Mouse (Mus musculus): ENCODE measurements around the gene Cux2. TPM values are rescaled to one million over a fixed set of nuclear protein-coding genes. Genes with fewer than 3 reads are reported as not detected.

The Cux2 gene
- polyA plus RNA-seq, 1 experiment from 2014 or later = 7.1 TPM

DNA sequence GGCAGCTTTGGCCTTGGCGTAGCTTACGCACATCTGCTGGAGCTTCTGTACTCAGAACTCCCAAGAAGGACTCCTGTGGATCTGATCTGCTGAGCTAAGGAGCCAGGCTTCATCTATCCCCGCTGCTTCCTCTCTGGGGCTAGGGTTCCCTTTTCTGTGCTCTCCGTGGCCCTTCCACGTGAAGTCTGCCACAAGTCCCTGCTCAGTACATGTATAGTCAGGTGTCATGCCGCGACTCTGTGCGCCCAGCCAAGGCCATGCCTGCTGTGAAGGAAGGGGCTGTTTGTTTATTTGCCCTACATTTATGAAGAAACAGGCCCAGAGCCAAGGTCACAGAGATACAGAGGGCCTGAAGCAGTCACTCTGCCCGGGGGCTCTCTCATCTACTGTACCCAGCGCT, 207.9 kb downstream of the Cux2 start:
- Histone ChIP-seq H3K4me3 (ENCODE audit: low read depth, low read length) (no peak overlapping the region; the same call in 1 of the 2 replicates), H3K36me3 (ENCODE audit: control insufficient read depth, insufficient read depth, low read length) (no peaks in the 10 kb centered on the region; the same call in 1 of the 2 replicates), H3K27ac (ENCODE audit: low read depth, low read length) (no peak overlapping the region), H3K27me3 (ENCODE audit: control insufficient read depth, insufficient read depth, low read length) (peaks cover 16% of the 10 kb centered on the region), H3K4me1 (ENCODE audit: control insufficient read depth, insufficient read depth, low read length) (peaks cover 27% of the 10 kb centered on the region), H3K9ac (ENCODE audit: low read depth, low read length) (no peak overlapping the region), H3K9me3 (replicated peaks; ENCODE audit: control insufficient read depth, low read length) (no peaks in the 10 kb centered on the region), H3K4me2 (peak overlapping the region; percentile 83; the same call in 1 of the 2 replicates)
- 43% methylated on average over 10 of the region's 10 CpGs for WGBS (ENCODE audit: insufficient replicate concordance)
- no peak for ATAC-seq (replicated peaks; ENCODE audit: insufficient number of reproducible peaks, low FRiP score, low TSS enrichment)

DNA sequence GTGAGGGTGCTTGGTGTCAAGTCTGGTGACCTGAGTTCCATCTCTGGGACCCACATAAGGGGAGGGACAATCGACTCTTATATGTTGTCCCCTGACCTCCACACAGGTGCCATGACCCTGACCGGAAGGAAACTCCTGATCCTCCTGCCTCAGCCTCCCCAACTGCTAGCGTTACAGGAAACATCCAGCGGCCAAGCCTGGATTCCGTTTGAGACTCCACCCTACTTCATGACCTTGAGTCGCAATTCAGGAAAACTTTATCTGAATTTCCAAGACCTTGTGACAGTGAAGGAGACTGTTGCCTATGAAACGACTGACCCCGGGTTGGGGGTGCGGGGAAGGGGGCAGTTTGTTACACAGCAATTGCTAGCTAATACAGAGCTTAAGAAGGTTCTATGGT, 208.4 kb downstream of the Cux2 start:
- no peak for ATAC-seq (replicated peaks; ENCODE audit: insufficient number of reproducible peaks, low FRiP score, low TSS enrichment)
- no peak overlapping the region for H3K4me3 ChIP-seq (ENCODE audit: low read depth, low read length)
- H3K27me3 ChIP-seq (ENCODE audit: control insufficient read depth, insufficient read depth, low read length) = peaks cover 16% of the 10 kb centered on the region
- no peaks in the 10 kb centered on the region; the same call in 1 of the 2 replicates for H3K36me3 ChIP-seq (ENCODE audit: control insufficient read depth, insufficient read depth, low read length)
- WGBS (ENCODE audit: insufficient replicate concordance) = 91% methylated on average over 9 of the region's 9 CpGs
- peaks cover 27% of the 10 kb centered on the region for H3K4me1 ChIP-seq (ENCODE audit: control insufficient read depth, insufficient read depth, low read length)
- no peaks in the 10 kb centered on the region for H3K9me3 ChIP-seq (replicated peaks; ENCODE audit: control insufficient read depth, low read length)
- no peak overlapping the region for H3K9ac ChIP-seq (ENCODE audit: low read depth, low read length)
- H3K4me2 ChIP-seq = no peak overlapping the region
- H3K27ac ChIP-seq (ENCODE audit: low read depth, low read length) = no peak overlapping the region

DNA sequence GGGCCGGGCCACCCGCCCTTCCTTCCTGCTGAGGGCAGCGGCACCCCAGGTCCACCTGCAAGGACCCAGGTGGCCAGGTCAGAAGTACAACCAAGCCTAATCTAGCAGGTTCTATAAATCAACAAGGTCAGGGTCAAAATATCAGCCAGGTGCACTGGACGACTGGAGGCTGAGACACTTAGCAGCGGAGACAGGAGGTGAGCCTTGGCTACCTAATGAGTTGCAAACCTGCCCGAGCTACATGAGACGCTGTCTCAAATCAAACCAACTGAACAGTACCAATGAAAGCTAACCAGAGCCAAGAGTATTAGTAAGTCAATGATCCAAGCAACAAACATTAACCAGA, 210.8 kb downstream of the Cux2 start:
- no peaks in the 10 kb centered on the region for H3K9me3 ChIP-seq (replicated peaks; ENCODE audit: control insufficient read depth, low read length)
- H3K36me3 ChIP-seq (ENCODE audit: control insufficient read depth, insufficient read depth, low read length) = no peaks in the 10 kb centered on the region; the same call in 1 of the 2 replicates
- peak overlapping the region; percentile 59; the same call in 1 of the 2 replicates for H3K9ac ChIP-seq (ENCODE audit: low read depth, low read length)
- H3K4me3 ChIP-seq (ENCODE audit: low read depth, low read length) = peak overlapping the region; percentile 75
- 20% methylated on average over 7 of the region's 7 CpGs for WGBS (ENCODE audit: insufficient replicate concordance)
- ATAC-seq (replicated peaks; ENCODE audit: insufficient number of reproducible peaks, low FRiP score, low TSS enrichment) = no peak
- peaks cover 44% of the 10 kb centered on the region for H3K4me1 ChIP-seq (ENCODE audit: control insufficient read depth, insufficient read depth, low read length)
- H3K27ac ChIP-seq (ENCODE audit: low read depth, low read length) = peak overlapping the region; percentile 87; the same call in 1 of the 2 replicates
- peaks cover 11% of the 10 kb centered on the region for H3K27me3 ChIP-seq (ENCODE audit: control insufficient read depth, insufficient read depth, low read length)
- H3K4me2 ChIP-seq = peak overlapping the region; percentile 98

DNA sequence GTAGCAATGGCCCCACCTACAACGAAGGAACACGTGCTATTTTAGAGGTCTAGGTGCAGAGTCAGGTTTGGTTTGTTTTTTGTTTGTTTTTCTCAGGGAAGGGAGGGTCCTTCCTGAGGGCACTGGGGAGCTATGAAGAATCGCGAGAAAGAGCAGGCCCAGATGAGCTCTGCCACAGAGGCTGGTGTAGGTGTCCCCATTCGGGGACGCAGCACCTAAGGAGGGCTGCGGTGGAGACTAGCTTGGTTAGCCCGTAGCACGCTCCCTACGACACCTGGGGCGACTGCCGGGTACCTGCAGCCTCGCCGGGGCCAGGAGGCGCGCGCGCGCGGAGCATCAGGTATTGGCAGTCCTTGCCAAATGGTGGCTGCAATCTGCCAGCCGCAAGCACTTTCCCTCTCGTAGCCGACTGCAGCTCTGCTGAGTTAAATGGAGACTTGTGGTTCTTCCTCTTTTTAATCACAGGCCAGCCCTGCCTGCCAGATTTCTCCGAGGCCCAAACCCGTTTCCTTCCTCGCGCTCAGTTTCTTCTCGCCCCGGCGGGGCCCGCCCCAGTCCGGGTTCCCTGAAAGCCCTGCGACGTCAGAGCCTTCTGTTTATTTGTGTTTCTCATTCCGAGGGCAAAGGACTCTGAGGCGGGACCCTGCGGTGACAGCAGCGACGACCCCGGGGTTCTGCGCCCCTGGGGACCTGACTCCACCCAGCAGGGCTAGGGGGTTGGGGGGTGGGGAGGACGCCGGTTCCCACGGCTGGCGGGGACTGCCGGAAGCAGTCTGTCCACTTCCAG, 211.4 kb downstream of the Cux2 start:
- peak overlapping the region; percentile 59 for H3K9ac ChIP-seq (ENCODE audit: low read depth, low read length)

DNA sequence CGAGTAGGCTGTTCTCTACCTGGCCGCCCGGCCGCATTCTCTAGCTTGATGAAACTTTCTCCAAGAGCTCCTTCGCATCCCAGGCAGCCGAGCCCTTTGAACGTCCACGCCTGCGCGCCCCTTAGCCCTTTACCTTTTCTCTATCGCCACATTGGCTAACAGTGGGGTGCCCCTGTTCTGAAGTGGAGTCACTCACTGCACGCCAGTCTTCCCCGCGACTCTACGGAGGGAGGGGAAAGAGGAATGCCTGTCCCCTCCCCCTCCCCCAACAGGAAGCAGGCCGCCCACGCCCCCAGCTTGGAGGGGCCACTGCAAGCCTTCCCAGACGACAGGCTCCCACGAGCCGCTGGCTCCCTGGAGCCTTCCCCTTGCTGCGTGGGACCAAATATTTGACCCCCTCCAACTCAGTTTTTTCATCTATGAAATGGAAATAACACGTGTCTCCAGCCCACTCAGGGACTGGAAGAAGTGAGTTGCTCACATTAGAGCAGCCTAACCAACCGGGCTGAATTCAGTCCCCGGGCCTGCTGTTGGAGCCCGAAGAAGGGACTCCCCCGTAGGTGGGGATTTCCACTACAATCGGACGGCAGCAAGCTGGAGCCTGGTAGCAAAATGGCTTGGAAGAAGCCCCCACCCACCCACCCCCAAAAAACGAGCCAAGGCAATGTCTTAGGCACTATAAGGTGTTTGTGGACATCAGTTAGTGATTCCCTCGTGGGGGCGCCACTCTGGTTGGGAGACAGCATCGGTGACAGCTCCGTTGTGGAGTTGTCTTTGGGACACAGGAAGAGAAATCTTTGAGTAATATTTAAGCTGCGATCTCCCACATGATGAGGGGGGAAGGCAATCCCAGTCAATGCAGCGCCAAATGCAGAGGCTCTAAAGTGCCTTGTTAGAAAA, 212.2 kb downstream of the Cux2 start, which contains the start of gene Sh2b3:
TSS of gene Sh2b3 (minus strand) at position 206 of the 900 bp plus-strand sequence.
- Histone ChIP-seq H3K4me2 (peak within 1 kb of the TSS; percentile 98), H3K4me1 (ENCODE audit: control insufficient read depth, insufficient read depth, low read length) (peaks cover 50% of the 10 kb centered on the region), H3K27me3 (ENCODE audit: control insufficient read depth, insufficient read depth, low read length) (no peaks in the 10 kb centered on the region), H3K36me3 (ENCODE audit: control insufficient read depth, insufficient read depth, low read length) (no peaks in the 10 kb centered on the region; the same call in 1 of the 2 replicates), H3K27ac (ENCODE audit: low read depth, low read length) (peak within 1 kb of the TSS; percentile 87), H3K9ac (ENCODE audit: low read depth, low read length) (peak within 1 kb of the TSS; percentile 82), H3K4me3 (ENCODE audit: low read depth, low read length) (peak within 1 kb of the TSS; percentile 75), H3K9me3 (replicated peaks; ENCODE audit: control insufficient read depth, low read length) (no peaks in the 10 kb centered on the region)
- ATAC-seq (replicated peaks; ENCODE audit: insufficient number of reproducible peaks, low FRiP score, low TSS enrichment) = peak; percentile 16; the same call in 1 of the 2 replicates
- under 1% methylated on average over 35 of the region's 35 CpGs for WGBS (ENCODE audit: insufficient replicate concordance)

More for the DNA sequence above, 211.4 kb downstream of the Cux2 start:
- peaks cover 49% of the 10 kb centered on the region for H3K4me1 ChIP-seq (ENCODE audit: control insufficient read depth, insufficient read depth, low read length)
- H3K4me2 ChIP-seq = peak overlapping the region; percentile 98
- WGBS (ENCODE audit: insufficient replicate concordance) = under 1% methylated on average over 46 of the region's 46 CpGs
- H3K27me3 ChIP-seq (ENCODE audit: control insufficient read depth, insufficient read depth, low read length) = peaks cover 5% of the 10 kb centered on the region
- H3K9me3 ChIP-seq (replicated peaks; ENCODE audit: control insufficient read depth, low read length) = no peaks in the 10 kb centered on the region
- H3K27ac ChIP-seq (ENCODE audit: low read depth, low read length) = peak overlapping the region; percentile 87
- no peaks in the 10 kb centered on the region; the same call in 1 of the 2 replicates for H3K36me3 ChIP-seq (ENCODE audit: control insufficient read depth, insufficient read depth, low read length)
- H3K4me3 ChIP-seq (ENCODE audit: low read depth, low read length) = peak overlapping the region; percentile 75
- ATAC-seq (replicated peaks; ENCODE audit: insufficient number of reproducible peaks, low FRiP score, low TSS enrichment) = no peak

DNA sequence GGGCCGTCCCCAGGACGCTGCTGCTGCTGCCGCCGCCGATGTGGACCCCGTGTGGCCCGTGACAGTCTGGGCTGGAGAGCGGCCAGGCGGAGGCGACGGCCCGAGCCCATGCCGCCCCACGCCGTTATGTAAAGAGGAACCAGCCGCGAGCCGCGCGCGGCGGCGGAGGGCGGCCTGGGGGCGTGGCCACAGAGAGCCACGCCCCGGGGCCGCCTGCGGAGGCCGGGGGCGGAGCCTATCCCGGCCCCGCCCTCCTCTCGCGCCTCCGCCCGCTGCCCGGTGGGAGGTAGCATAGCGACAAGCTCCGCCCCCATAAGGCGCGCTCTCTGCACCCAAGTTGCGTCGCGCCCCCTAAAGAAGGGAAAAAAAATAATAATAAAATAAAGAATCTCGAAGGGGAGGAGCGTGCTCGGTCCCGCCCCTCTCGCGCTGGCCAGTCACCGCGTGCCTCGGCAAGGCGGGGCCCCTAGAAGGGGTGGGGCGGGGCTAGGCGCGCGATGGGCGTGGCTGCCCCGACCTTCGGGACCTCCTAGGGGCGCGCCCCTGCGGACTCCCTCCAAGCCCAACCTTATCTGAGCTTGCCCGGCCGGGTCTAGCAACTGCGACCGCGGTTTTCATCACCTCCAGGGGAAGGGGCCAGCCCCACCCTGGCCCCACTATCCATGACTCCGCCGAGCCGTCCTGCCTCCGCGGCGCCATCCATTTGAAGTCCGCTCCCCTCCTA, 213.0 kb downstream of the Cux2 start:
- ATAC-seq (replicated peaks; ENCODE audit: insufficient number of reproducible peaks, low FRiP score, low TSS enrichment) = peak; percentile 81
- Histone ChIP-seq H3K36me3 (ENCODE audit: control insufficient read depth, insufficient read depth, low read length) (no peaks in the 10 kb centered on the region; the same call in 1 of the 2 replicates), H3K27ac (ENCODE audit: low read depth, low read length) (peak overlapping the region; percentile 87), H3K9me3 (replicated peaks; ENCODE audit: control insufficient read depth, low read length) (no peaks in the 10 kb centered on the region), H3K4me1 (ENCODE audit: control insufficient read depth, insufficient read depth, low read length) (peaks cover 49% of the 10 kb centered on the region), H3K4me3 (ENCODE audit: low read depth, low read length) (peak overlapping the region; percentile 75), H3K27me3 (ENCODE audit: control insufficient read depth, insufficient read depth, low read length) (no peaks in the 10 kb centered on the region), H3K9ac (ENCODE audit: low read depth, low read length) (peak overlapping the region; percentile 82), H3K4me2 (peak overlapping the region; percentile 98)
- WGBS (ENCODE audit: insufficient replicate concordance) = under 1% methylated on average over 64 of the region's 77 CpGs

DNA sequence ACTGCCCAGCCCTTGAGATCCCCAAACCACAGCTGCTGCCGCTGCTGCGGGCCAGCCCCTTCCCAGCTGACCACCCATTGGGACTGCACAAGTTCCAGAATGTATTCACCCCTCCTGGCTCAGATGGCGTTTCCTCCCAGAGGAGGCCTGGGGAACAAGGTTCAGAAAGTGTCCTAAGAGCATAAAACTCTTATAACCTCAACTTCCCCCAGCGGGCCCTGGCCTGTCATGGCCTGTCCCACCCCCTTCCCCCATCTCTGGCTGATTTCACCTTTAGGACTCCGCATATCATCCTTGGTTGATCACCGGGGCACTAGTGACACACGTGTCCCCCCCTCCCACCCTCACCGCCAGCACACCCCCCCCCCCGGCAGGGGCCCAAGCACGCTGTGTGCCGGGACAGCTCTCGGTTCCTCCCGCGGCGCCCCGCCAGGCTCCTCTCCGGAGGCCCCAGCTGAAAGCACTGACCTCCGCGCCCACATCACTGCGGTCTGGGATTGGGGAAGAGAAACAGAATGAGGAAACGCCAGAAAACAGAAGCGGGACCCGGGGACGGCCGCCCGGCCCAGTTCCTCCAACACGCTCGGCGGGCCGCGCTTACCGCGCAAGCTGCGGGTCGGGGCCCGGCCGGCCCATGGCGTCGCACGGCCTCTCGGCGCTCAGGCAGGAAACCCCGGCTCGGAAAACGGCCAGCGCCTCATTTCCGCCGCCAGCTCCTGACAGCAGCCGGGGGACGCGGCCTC, 213.8 kb downstream of the Cux2 start:
- Histone ChIP-seq H3K27me3 (ENCODE audit: control insufficient read depth, insufficient read depth, low read length) (no peaks in the 10 kb centered on the region), H3K4me2 (peak overlapping the region; percentile 98), H3K4me3 (ENCODE audit: low read depth, low read length) (peak overlapping the region; percentile 75), H3K36me3 (ENCODE audit: control insufficient read depth, insufficient read depth, low read length) (no peaks in the 10 kb centered on the region), H3K27ac (ENCODE audit: low read depth, low read length) (peak overlapping the region; percentile 79), H3K9ac (ENCODE audit: low read depth, low read length) (peak overlapping the region; percentile 82), H3K4me1 (ENCODE audit: control insufficient read depth, insufficient read depth, low read length) (peaks cover 49% of the 10 kb centered on the region), H3K9me3 (replicated peaks; ENCODE audit: control insufficient read depth, low read length) (no peaks in the 10 kb centered on the region)
- under 1% methylated on average over 46 of the region's 51 CpGs for WGBS (ENCODE audit: insufficient replicate concordance)
- no peak for ATAC-seq (replicated peaks; ENCODE audit: insufficient number of reproducible peaks, low FRiP score, low TSS enrichment)

Measured in heart, embryonic 11.5 days (tissue).